Mouse (Mus musculus) CH12.LX (cell line): Measurements from ENCODE around the gene Spop.
A peak's percentile ranks its signal among the peaks of the same experiment; 100 is the strongest.

Source experiments
- CHD2 ChIP-seq: IDR thresholded peaks from 2 replicates; pipeline ENCODE4 v1.6.1; 2011; ENCODE audit warnings: low read length, improper control_type of control experiment
- CTCF ChIP-seq, 2 experiments: IDR thresholded peaks in 1 of 2; conservative IDR thresholded peaks in 1 of 2; 2 replicates each; pipeline ENCODE4 v1.5.1; 2011 to 2012; ENCODE audit warnings: low read depth in 2 of 2, low read length in 2 of 2, improper control_type of control experiment in 1 of 2, inconsistent platforms in 1 of 2, mild to moderate bottlenecking in 1 of 2, moderate library complexity in 1 of 2
- E2F4 ChIP-seq: IDR thresholded peaks from 2 replicates; pipeline ENCODE4 v1.6.1; 2011; ENCODE audit warnings: low read depth, low read length, improper control_type of control experiment; ENCODE audit not compliant: insufficient replicate concordance
- EP300 ChIP-seq: IDR thresholded peaks from 2 replicates; pipeline ENCODE4 v1.6.1; 2011; ENCODE audit warnings: low read length, improper control_type of control experiment
- IRF4 ChIP-seq: IDR thresholded peaks from 2 replicates; pipeline ENCODE4 v1.6.1; 2014; ENCODE audit warnings: low read depth, mild to moderate bottlenecking, inconsistent platforms, low read length, improper control_type of control experiment
- MAFK ChIP-seq: IDR thresholded peaks from 2 replicates; pipeline ENCODE4 v1.6.1; 2011; ENCODE audit warnings: low read length, improper control_type of control experiment; ENCODE audit not compliant: insufficient replicate concordance
- MAX ChIP-seq: IDR thresholded peaks from 2 replicates; pipeline ENCODE4 v1.6.1; 2011; ENCODE audit warnings: low read length, improper control_type of control experiment
- NRF1 ChIP-seq: IDR thresholded peaks from 2 replicates; pipeline ENCODE4 v1.6.1; 2014; ENCODE audit warnings: low read depth, mild to moderate bottlenecking, inconsistent platforms, low read length, improper control_type of control experiment, moderate library complexity
- POLR2A ChIP-seq: IDR thresholded peaks from 2 replicates; pipeline ENCODE4 v1.6.1; 2011; ENCODE audit warnings: low read depth, mild to moderate bottlenecking, improper control_type of control experiment, low read length
- RCOR1 ChIP-seq: conservative IDR thresholded peaks from 2 replicates; pipeline ENCODE4 v1.6.1; 2012; ENCODE audit warnings: low read depth, mild to moderate bottlenecking, inconsistent platforms, low read length, improper control_type of control experiment
- SMC3 ChIP-seq: IDR thresholded peaks from 2 replicates; pipeline ENCODE4 v1.6.1; 2011; ENCODE audit warnings: low read depth, low read length, improper control_type of control experiment
- TBP ChIP-seq: conservative IDR thresholded peaks from 2 replicates; pipeline ENCODE4 v1.6.1; 2011; ENCODE audit warnings: low read depth, low read length, improper control_type of control experiment
- USF1 ChIP-seq: IDR thresholded peaks from 2 replicates; pipeline ENCODE4 v1.6.1; 2014; ENCODE audit warnings: low read depth, mild to moderate bottlenecking, inconsistent platforms, low read length, improper control_type of control experiment
- ZKSCAN1 ChIP-seq: IDR thresholded peaks from 2 replicates; pipeline ENCODE4 v1.6.1; 2012; ENCODE audit warnings: low read depth, inconsistent platforms, low read length, improper control_type of control experiment, borderline replicate concordance

DNA sequence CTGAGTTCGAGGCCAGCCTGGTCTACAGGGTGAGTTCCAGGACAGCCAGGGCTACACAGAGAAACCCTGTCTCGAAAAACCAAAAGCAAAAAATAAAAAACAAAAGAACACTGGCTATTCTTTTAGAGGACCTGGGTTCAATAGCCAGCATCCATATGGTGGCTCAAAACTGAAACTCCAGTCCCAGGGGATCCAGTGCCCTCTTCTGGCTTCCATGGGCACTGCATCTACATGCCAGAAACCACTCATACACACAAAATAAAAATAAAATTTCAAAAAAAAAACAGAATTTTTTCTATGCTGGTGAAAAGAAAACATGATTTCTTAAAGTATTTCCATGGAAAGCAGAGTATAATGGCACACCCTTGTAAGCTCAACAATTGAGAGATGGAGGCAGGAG, 18.3 kb downstream of the Spop start:
- TF ChIP-seq USF1, result no peak
- no peak for TF ChIP-seq MAX
- no peak for TF ChIP-seq CHD2
- TF ChIP-seq EP300, result no peak
- TF ChIP-seq POLR2A, result no peak
- no peak for TF ChIP-seq RCOR1
- no peak for TF ChIP-seq MAFK
- TF ChIP-seq TBP, result no peak
- peak; percentile 28; the same call in 1 of the 2 replicates for TF ChIP-seq IRF4
- TF ChIP-seq CTCF (conservative IDR thresholded peaks at IDR 0.05 in 1 of 2, IDR thresholded peaks at IDR 0.05 in 1 of 2; ENCODE audit: low read depth in 2 of 2, low read length in 2 of 2), result peak; percentile 39 to 79
- TF ChIP-seq E2F4, result no peak
- TF ChIP-seq NRF1, result no peak
- peak; percentile 69 for TF ChIP-seq SMC3
- no peak for TF ChIP-seq ZKSCAN1
